Mouse (Mus musculus) midbrain, embryonic 15.5 days (tissue): ENCODE measurements around the gene Lamp2. TPM values are rescaled to one million over a fixed set of nuclear protein-coding genes. Genes with fewer than 3 reads are reported as not detected.
"Not testable (repeated sequence)": the region's sequence is repeated elsewhere in the genome, so short reads cannot be mapped to it uniquely, and the experiment has no call there.

Experiments
- ATAC-seq: fragments of 200-750 bp; cut with Nextera tagmentation; replicated peaks from 2 replicates; pipeline ENCODE4 v1.8.0; 2017; ENCODE audit warnings: moderate TSS enrichment
- H3K27ac ChIP-seq: fragments of 300-500 bp; sonication (generic); 2 replicates; pipeline ENCODE4 v1.5.1; 2015; ENCODE audit warnings: mild to moderate bottlenecking, inconsistent platforms
- H3K27me3 ChIP-seq: fragments of 300-500 bp; sonication (generic); replicated peaks from 2 replicates; pipeline ENCODE4 v1.6.1; 2015; ENCODE audit warnings: inconsistent platforms
- H3K36me3 ChIP-seq: fragments of 300-500 bp; sonication (generic); replicated peaks from 2 replicates; pipeline ENCODE4 v1.6.1; 2015; ENCODE audit warnings: inconsistent platforms
- H3K4me1 ChIP-seq: fragments of 300-500 bp; sonication (generic); 2 replicates; pipeline ENCODE4 v1.6.1; 2015; ENCODE audit warnings: inconsistent platforms
- H3K4me2 ChIP-seq: fragments of 300-500 bp; sonication (generic); 2 replicates; pipeline ENCODE4 v1.6.1; 2015; ENCODE audit warnings: inconsistent platforms, mild to moderate bottlenecking, moderate library complexity
- H3K4me3 ChIP-seq: fragments of 300-500 bp; sonication (generic); 2 replicates; pipeline ENCODE4 v1.5.1; 2015; ENCODE audit warnings: mild to moderate bottlenecking, inconsistent platforms
- H3K9ac ChIP-seq: fragments of 300-500 bp; sonication (generic); 2 replicates; pipeline ENCODE4 v1.6.1; 2015; ENCODE audit warnings: mild to moderate bottlenecking, inconsistent platforms
- H3K9me3 ChIP-seq: fragments of 300-500 bp; sonication (generic); 2 replicates; pipeline ENCODE4 v1.6.1; 2016; ENCODE audit warnings: inconsistent platforms
- WGBS: fragments of 180-500 bp; shearing (Covaris S2); methylation state at CpG from one replicate; pipeline ENCODE4 v1.1.7; 2015; ENCODE audit warnings: mixed read lengths; 5-methylcytosine and 5-hydroxymethylcytosine counted together
- polyA plus RNA-seq: library from polyadenylated mRNA; unstranded; fragments of >200 nt; fragmentation: Nextera tagmentation; extraction: Ambion mirVana; gene quantifications from 2 replicates; pipeline ENCODE4 v1.2.1, GENCODE M21; 2015

Lamp2 gene
- polyA plus RNA-seq, 1 experiment from 2014 or later, result 52.0 TPM

- WGBS, result 57% methylated on average over 3 of the region's 3 CpGs
- Histone ChIP-seq H3K4me1 (no peaks in the 10 kb centered on the region), H3K4me2 (no peak overlapping the region), H3K9me3 (no peaks in the 10 kb centered on the region), H3K27ac (no peak overlapping the region), H3K27me3 (no peaks in the 10 kb centered on the region), H3K36me3 (no peaks in the 10 kb centered on the region), H3K4me3 (no peak overlapping the region), H3K9ac (no peak overlapping the region)
- peak; percentile 56; the same call in 1 of the 2 replicates for ATAC-seq
These were observed 52.4 kb downstream of the Lamp2 start for GRCm38 (mm10) chrX:38403879-38404278.

- H3K4me3 ChIP-seq, result no peak overlapping the region
- ATAC-seq, result no peak
- H3K27ac ChIP-seq, result no peak overlapping the region
- no peaks in the 10 kb centered on the region for H3K9me3 ChIP-seq
- H3K4me2 ChIP-seq, result no peak overlapping the region
- H3K4me1 ChIP-seq, result no peaks in the 10 kb centered on the region
- H3K36me3 ChIP-seq, result no peaks in the 10 kb centered on the region
- WGBS, result 76% methylated on average over 5 of the region's 5 CpGs
- no peak overlapping the region for H3K9ac ChIP-seq
- H3K27me3 ChIP-seq, result no peaks in the 10 kb centered on the region
These were observed 53.3 kb downstream of the Lamp2 start for GRCm38 (mm10) chrX:38402981-38403380.

- Histone ChIP-seq H3K4me3 (no peak overlapping the region), H3K4me2 (no peak overlapping the region), H3K27ac (no peak overlapping the region), H3K9ac (no peak overlapping the region), H3K4me1 (no peaks in the 10 kb centered on the region), H3K27me3 (no peaks in the 10 kb centered on the region), H3K9me3 (no peaks in the 10 kb centered on the region), H3K36me3 (no peaks in the 10 kb centered on the region)
- WGBS, result 67% methylated on average over 6 of the region's 6 CpGs
- no peak for ATAC-seq
These were observed 54.2 kb downstream of the Lamp2 start for GRCm38 (mm10) chrX:38402004-38402403.

- no peaks in the 10 kb centered on the region for H3K27me3 ChIP-seq
- WGBS, result 89% methylated on average over 3 of the region's 3 CpGs
- no peak overlapping the region for H3K27ac ChIP-seq
- no peak overlapping the region for H3K4me3 ChIP-seq
- H3K9me3 ChIP-seq, result no peaks in the 10 kb centered on the region
- ATAC-seq, result no peak
- no peaks in the 10 kb centered on the region for H3K4me1 ChIP-seq
- no peaks in the 10 kb centered on the region for H3K36me3 ChIP-seq
- H3K9ac ChIP-seq, result no peak overlapping the region
- no peak overlapping the region for H3K4me2 ChIP-seq
These were observed 55.6 kb downstream of the Lamp2 start for GRCm38 (mm10) chrX:38400616-38401015.

- no peak overlapping the region for H3K4me3 ChIP-seq
- ATAC-seq, result no peak
- no peaks in the 10 kb centered on the region for H3K36me3 ChIP-seq
- H3K27ac ChIP-seq, result no peak overlapping the region
- no peak overlapping the region for H3K9ac ChIP-seq
- H3K4me2 ChIP-seq, result no peak overlapping the region
- H3K27me3 ChIP-seq, result no peaks in the 10 kb centered on the region
- no peaks in the 10 kb centered on the region for H3K9me3 ChIP-seq
- WGBS, result 80% methylated on average over 1 of the region's 1 CpGs
- H3K4me1 ChIP-seq, result no peaks in the 10 kb centered on the region
These were observed 56.6 kb downstream of the Lamp2 start for GRCm38 (mm10) chrX:38399671-38400070.

GRCm38 (mm10) chrX:38373169-38373568 lies 83.1 kb downstream of the Lamp2 start:
- H3K4me1 ChIP-seq, H3K4me3 ChIP-seq, H3K9ac ChIP-seq, H3K9me3 ChIP-seq, ATAC-seq, H3K27me3 ChIP-seq, H3K27ac ChIP-seq, H3K36me3 ChIP-seq, H3K4me2 ChIP-seq: not testable (repeated sequence)
- WGBS, result 78% methylated on average over 1 of the region's 1 CpGs

GRCm38 (mm10) chrX:38364621-38365020 lies 91.6 kb downstream of the Lamp2 start:
- H3K4me1 ChIP-seq, H3K9ac ChIP-seq, H3K27ac ChIP-seq, H3K4me2 ChIP-seq, ATAC-seq, H3K27me3 ChIP-seq, H3K4me3 ChIP-seq, H3K36me3 ChIP-seq, H3K9me3 ChIP-seq: not testable (repeated sequence)
- 42% methylated on average over 1 of the region's 1 CpGs for WGBS

GRCm38 (mm10) chrX:38362016-38362415 lies 94.2 kb downstream of the Lamp2 start:
- ATAC-seq, result no peak
- Histone ChIP-seq H3K27me3 (no peaks in the 10 kb centered on the region), H3K4me2 (no peak overlapping the region), H3K9me3 (no peaks in the 10 kb centered on the region), H3K36me3 (no peaks in the 10 kb centered on the region), H3K4me1 (no peaks in the 10 kb centered on the region), H3K9ac (no peak overlapping the region), H3K4me3 (no peak overlapping the region), H3K27ac (no peak overlapping the region)
- WGBS, result 76% methylated on average over 8 of the region's 8 CpGs

Other genes starting within 250 kb of the Lamp2 start
- 21.6 and 25.9 TPM in 2 replicates for gene Tmem255a, start 204.0 kb downstream of the Lamp2 start, polyA plus RNA-seq
- gene Atp1b4, start 140.3 kb downstream of the Lamp2 start, polyA plus RNA-seq, result not detected in 2 replicates
- gene Cul4b, start 119.7 kb upstream of the Lamp2 start, polyA plus RNA-seq, result 14.3 and 16.2 TPM in 2 replicates
- 143 and 168 TPM in 2 replicates for gene Mcts1, start 144.1 kb upstream of the Lamp2 start, polyA plus RNA-seq
- 25.4 and 25.9 TPM in 2 replicates for gene C1galt1c1, start 178.6 kb upstream of the Lamp2 start, polyA plus RNA-seq